ENCODE assay signal across 23 mouse cellular contexts in the genomic region with DNA sequence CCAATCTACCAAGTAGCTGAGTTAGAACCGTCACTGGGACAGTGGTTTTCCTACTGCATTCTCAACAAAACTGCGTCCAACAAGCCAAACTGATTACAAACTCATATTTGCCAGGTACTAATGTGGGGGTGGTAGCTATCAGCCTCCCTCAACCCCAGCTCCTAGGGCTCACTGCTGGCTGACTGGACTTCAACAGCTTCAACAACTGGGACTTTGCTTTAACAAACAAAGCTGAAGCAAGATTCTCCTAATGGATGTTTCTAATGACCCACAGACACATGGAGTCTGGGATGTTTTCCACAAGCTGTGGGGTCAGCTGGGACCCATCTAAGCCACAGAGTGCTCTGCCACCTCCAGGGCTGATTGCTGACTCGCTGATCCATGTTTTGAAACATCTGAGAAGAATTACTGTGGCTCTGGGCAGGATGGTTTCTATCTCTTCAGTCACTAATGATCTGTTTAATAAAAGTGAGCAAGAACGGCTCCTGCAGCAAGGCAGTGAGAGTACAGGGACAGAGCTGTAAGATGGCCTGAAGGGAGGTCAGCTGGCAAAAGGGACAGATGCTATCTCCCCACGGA. TPM values are rescaled to one million over a fixed set of nuclear protein-coding genes. Genes with fewer than 3 reads are reported as not detected.
A peak's percentile ranks its signal among the peaks of the same experiment; 100 is the strongest.
DNase-seq lines count a peak whose midpoint lies in the region; ATAC-seq and TF ChIP-seq lines count a peak whose summit lies in the region.
"Had no signal": no experiment of that assay in that cellular context is flagged by ENCODE, and none has a peak within 500 bp of the region (broad histone marks: within the 10 kb centered on the region; RNA-seq: fewer than 3 reads in every experiment).

No protein-coding gene starts in this region.

- no peak overlapping the region for H3K4me2 ChIP-seq in embryonic facial prominence, embryonic 13.5 days
- no peak overlapping the region for H3K4me2 ChIP-seq in lung, postnatal 0 days (replicated peaks; ENCODE audit: low read depth, low read length)
- no peak overlapping the region for H3K4me2 ChIP-seq in stomach, postnatal 0 days (replicated peaks; ENCODE audit: low read depth)
- H3K4me2 ChIP-seq in forebrain, embryonic 16.5 days (ENCODE audit: low read length): no peak overlapping the region
- H3K4me2 ChIP-seq: forebrain, embryonic 13.5 days; hindbrain, embryonic 14.5 days; limb, embryonic 13.5 days had no signal

- 79% methylated on average over 5 of the region's 5 CpGs for WGBS in lung, adult 2 months
- 48% methylated on average over 5 of the region's 5 CpGs for WGBS in embryonic facial prominence, embryonic 13.5 days
- 65% methylated on average over 5 of the region's 5 CpGs for WGBS in lung, postnatal 0 days
- 59% methylated on average over 5 of the region's 5 CpGs for WGBS in stomach, postnatal 0 days
- 84% methylated on average over 5 of the region's 5 CpGs for WGBS in forebrain, embryonic 16.5 days

- no peaks in the 10 kb centered on the region for H3K9me3 ChIP-seq in embryonic facial prominence, embryonic 13.5 days
- no peaks in the 10 kb centered on the region for H3K9me3 ChIP-seq in lung, postnatal 0 days (ENCODE audit: low read length)
- H3K9me3 ChIP-seq in stomach, postnatal 0 days (ENCODE audit: control insufficient read depth, low read length): no peaks in the 10 kb centered on the region
- H3K9me3 ChIP-seq in forebrain, embryonic 16.5 days (ENCODE audit: control insufficient read depth, low read length): no peaks in the 10 kb centered on the region
- H3K9me3 ChIP-seq: forebrain, embryonic 13.5 days; limb, embryonic 13.5 days had no signal

- peaks cover 2% of the 10 kb centered on the region; the same call in 1 of the 2 replicates for H3K4me1 ChIP-seq in lung, adult 2 months (ENCODE audit: control insufficient read depth, insufficient read depth, low read length)
- peaks cover 53% of the 10 kb centered on the region for H3K4me1 ChIP-seq in embryonic facial prominence, embryonic 13.5 days
- H3K4me1 ChIP-seq in lung, postnatal 0 days (ENCODE audit: insufficient read depth, low read depth, low read length): no peaks in the 10 kb centered on the region; the same call in 1 of the 2 replicates
- H3K4me1 ChIP-seq in stomach, postnatal 0 days (replicated peaks; ENCODE audit: control insufficient read depth, insufficient read depth): no peaks in the 10 kb centered on the region
- no peaks in the 10 kb centered on the region for H3K4me1 ChIP-seq in forebrain, embryonic 16.5 days (replicated peaks; ENCODE audit: control insufficient read depth, insufficient read depth, low read length)
- H3K4me1 ChIP-seq: forebrain, embryonic 13.5 days had no signal

- no peak for TF ChIP-seq POLR2A in lung, adult 2 months (IDR thresholded peaks at IDR 0.05; ENCODE audit: borderline replicate concordance, extremely low read depth, low read depth, low read length)

- TF ChIP-seq EP300 in lung, postnatal 0 days (IDR thresholded peaks at IDR 0.05): no peak; the same call in 1 of the 2 replicates
- no peak for TF ChIP-seq EP300 in stomach, postnatal 0 days (optimal IDR thresholded peaks at IDR 0.05)

- TF ChIP-seq CTCF in lung, adult 2 months (IDR thresholded peaks at IDR 0.05; ENCODE audit: insufficient read depth, low read length): no peak
- 0 out of 2 replicates have a peak, but pooled peaks have one; percentile 11 for TF ChIP-seq CTCF in lung, postnatal 0 days (IDR thresholded peaks at IDR 0.05)
- TF ChIP-seq CTCF in stomach, postnatal 0 days (IDR thresholded peaks at IDR 0.05; ENCODE audit: low read depth): peak; percentile 29; the same call in 1 of the 2 replicates

- H3K9ac ChIP-seq in embryonic facial prominence, embryonic 13.5 days: 0 out of 2 replicates have a peak overlapping the region, but pooled peaks have one; percentile 21
- no peak overlapping the region for H3K9ac ChIP-seq in lung, postnatal 0 days (replicated peaks; ENCODE audit: low read depth)
- no peak overlapping the region for H3K9ac ChIP-seq in stomach, postnatal 0 days (ENCODE audit: low read length)
- no peak overlapping the region for H3K9ac ChIP-seq in forebrain, embryonic 16.5 days (replicated peaks; ENCODE audit: low read depth, low read length)
- H3K9ac ChIP-seq: forebrain, embryonic 13.5 days; hindbrain, embryonic 14.5 days; limb, embryonic 13.5 days had no signal

- peak overlapping the region; percentile 44 for H3K27ac ChIP-seq in embryonic facial prominence, embryonic 13.5 days
- no peak overlapping the region for H3K27ac ChIP-seq in lung, postnatal 0 days (ENCODE audit: low read length)
- H3K27ac ChIP-seq in stomach, postnatal 0 days (replicated peaks): peak overlapping the region; percentile 18; the same call in 1 of the 2 replicates
- H3K27ac ChIP-seq in forebrain, embryonic 16.5 days (ENCODE audit: low read length): no peak overlapping the region
- H3K27ac ChIP-seq: forebrain, embryonic 13.5 days; hindbrain, embryonic 14.5 days; limb, embryonic 13.5 days had no signal

- DNase-seq in lung, adult 18-20 months: peak; percentile 12 to 29
- no peak for DNase-seq in lung, adult 2 months
- peak; percentile 85 for DNase-seq in lung, postnatal 0 days (ENCODE audit: low spot score)
- DNase-seq in stomach, postnatal 0 days (ENCODE audit: low spot score): no peak
- no peak for DNase-seq in adrenal gland, adult 2 months
- DNase-seq: cerebellum, postnatal 14 days; kidney, adult 8-10 months; layer of hippocampus, postnatal 36 days; right cerebral cortex, postnatal 4 days; thymus, postnatal 14 days had no signal

- H3K4me3 ChIP-seq in lung, adult 2 months (replicated peaks; ENCODE audit: extremely low read depth, low read depth, low read length): no peak overlapping the region
- H3K4me3 ChIP-seq in embryonic facial prominence, embryonic 13.5 days: no peak overlapping the region
- H3K4me3 ChIP-seq in lung, postnatal 0 days (ENCODE audit: low read depth, low read length): no peak overlapping the region
- H3K4me3 ChIP-seq in stomach, postnatal 0 days (ENCODE audit: low read depth, low read length): no peak overlapping the region
- no peak overlapping the region for H3K4me3 ChIP-seq in forebrain, embryonic 16.5 days (replicated peaks; ENCODE audit: low read length)
- H3K4me3 ChIP-seq: forebrain, embryonic 13.5 days; limb, embryonic 13.5 days had no signal

- H3K27me3 ChIP-seq in embryonic facial prominence, embryonic 13.5 days: no peaks in the 10 kb centered on the region
- H3K27me3 ChIP-seq in lung, postnatal 0 days (replicated peaks; ENCODE audit: insufficient read depth, low read length): no peaks in the 10 kb centered on the region
- H3K27me3 ChIP-seq in stomach, postnatal 0 days (ENCODE audit: control insufficient read depth, insufficient read depth, low read length): no peaks in the 10 kb centered on the region
- no peaks in the 10 kb centered on the region for H3K27me3 ChIP-seq in forebrain, embryonic 16.5 days (replicated peaks; ENCODE audit: control insufficient read depth, insufficient read depth, low read length)
- H3K27me3 ChIP-seq: forebrain, embryonic 13.5 days; limb, embryonic 13.5 days had no signal

- H3K36me3 ChIP-seq in embryonic facial prominence, embryonic 13.5 days: peaks cover 79% of the 10 kb centered on the region
- H3K36me3 ChIP-seq in lung, postnatal 0 days (ENCODE audit: insufficient read depth, low read length): no peaks in the 10 kb centered on the region; the same call in 1 of the 2 replicates
- H3K36me3 ChIP-seq in stomach, postnatal 0 days (ENCODE audit: control insufficient read depth, insufficient read depth, low read length): peaks cover 4% of the 10 kb centered on the region
- peaks cover 17% of the 10 kb centered on the region for H3K36me3 ChIP-seq in forebrain, embryonic 16.5 days (ENCODE audit: control insufficient read depth, insufficient read depth)

- ATAC-seq in embryonic facial prominence, embryonic 13.5 days (ENCODE audit: insufficient number of reproducible peaks, insufficient read depth, low FRiP score, low TSS enrichment, low read depth): no peak
- ATAC-seq in lung, postnatal 0 days: peak; percentile 84
- ATAC-seq in stomach, postnatal 0 days (ENCODE audit: low FRiP score, low TSS enrichment): no peak
- no peak for ATAC-seq in forebrain, embryonic 16.5 days
- ATAC-seq: CD4-positive, CD25-positive, alpha-beta regulatory T cell, adult 4 months; forebrain, embryonic 13.5 days; midbrain, embryonic 16.5 days had no signal

RNA-seq across cellular contexts. Expression of a gene that starts 26.7 kb away (rescaled TPM):
- polyA plus RNA-seq in lung, adult 2 months (2012; rRNA removed): 5.0 and 5.5 TPM in 2 replicates
- 14.9 and 15.4 TPM in 2 replicates for polyA plus RNA-seq in embryonic facial prominence, embryonic 13.5 days (2015; fragmentation: Nextera tagmentation; extraction: Ambion mirVana)
- polyA plus RNA-seq in lung, postnatal 0 days (2015; fragmentation: Nextera tagmentation; extraction: Ambion mirVana): 5.5 and 5.7 TPM in 2 replicates
- polyA plus RNA-seq in stomach, postnatal 0 days (2015; fragmentation: Nextera tagmentation; extraction: Ambion mirVana): 5.4 and 5.5 TPM in 2 replicates
- 1 to 10 TPM; 8.4 to 9.4 TPM for total RNA-seq in adrenal gland, adult 2 months (2021)
- polyA plus RNA-seq in adrenal gland, adult 2 months (2012; rRNA removed): 4.9 and 6.2 TPM in 2 replicates
- polyA plus RNA-seq in forebrain, embryonic 16.5 days (2015; fragmentation: Nextera tagmentation; extraction: Ambion mirVana): 11.8 and 14.1 TPM in 2 replicates

RNA-seq across cellular contexts. Expression of a gene that starts 27.9 kb away (rescaled TPM):
- polyA plus RNA-seq in lung, adult 2 months (2012; rRNA removed): 36.8 and 49.7 TPM in 2 replicates
- polyA plus RNA-seq in embryonic facial prominence, embryonic 13.5 days (2015; fragmentation: Nextera tagmentation; extraction: Ambion mirVana): 137 and 140 TPM in 2 replicates
- 54.0 and 56.7 TPM in 2 replicates for polyA plus RNA-seq in lung, postnatal 0 days (2015; fragmentation: Nextera tagmentation; extraction: Ambion mirVana)
- 50.6 and 51.9 TPM in 2 replicates for polyA plus RNA-seq in stomach, postnatal 0 days (2015; fragmentation: Nextera tagmentation; extraction: Ambion mirVana)
- 100 to 1,000 TPM in 1 of 2 experiments, 10 to 100 TPM in 1; 92.1 to 102 TPM for total RNA-seq in adrenal gland, adult 2 months (2021)
- 59.5 and 67.0 TPM in 2 replicates for polyA plus RNA-seq in adrenal gland, adult 2 months (2012; rRNA removed)
- polyA plus RNA-seq in forebrain, embryonic 16.5 days (2015; fragmentation: Nextera tagmentation; extraction: Ambion mirVana): 418 and 445 TPM in 2 replicates

RNA-seq across cellular contexts. Expression of a gene that starts 47.6 kb away (rescaled TPM):
- polyA plus RNA-seq in lung, adult 2 months (2012; rRNA removed): not detected in 2 replicates
- polyA plus RNA-seq in embryonic facial prominence, embryonic 13.5 days (2015; fragmentation: Nextera tagmentation; extraction: Ambion mirVana): not detected in 2 replicates
- not detected in 2 replicates for polyA plus RNA-seq in lung, postnatal 0 days (2015; fragmentation: Nextera tagmentation; extraction: Ambion mirVana)
- 0.07 TPM in 1 of 2 replicates, not detected in the other for polyA plus RNA-seq in stomach, postnatal 0 days (2015; fragmentation: Nextera tagmentation; extraction: Ambion mirVana)
- total RNA-seq in adrenal gland, adult 2 months (2021): not detected
- not detected in 2 replicates for polyA plus RNA-seq in adrenal gland, adult 2 months (2012; rRNA removed)
- not detected in 2 replicates for polyA plus RNA-seq in forebrain, embryonic 16.5 days (2015; fragmentation: Nextera tagmentation; extraction: Ambion mirVana)
- total RNA-seq: granulocyte monocyte progenitor cell, adult 5-6 weeks; layer of hippocampus, postnatal 36 days; megakaryocyte, adult 5-6 weeks; MEL had no signal
- polyA plus RNA-seq: CD4-positive, CD25-positive, alpha-beta regulatory T cell, adult 4 months; forebrain, embryonic 13.5 days; heart, postnatal 0 days; hindbrain, embryonic 14.5 days; large intestine, adult 2 months; midbrain, embryonic 16.5 days; neural tube, embryonic 11.5 days had no signal

RNA-seq across cellular contexts. Expression of a gene that starts 49.2 kb away (rescaled TPM):
- polyA plus RNA-seq in lung, adult 2 months (2012; rRNA removed): 0.45 and 0.97 TPM in 2 replicates
- 10.5 and 11.3 TPM in 2 replicates for polyA plus RNA-seq in embryonic facial prominence, embryonic 13.5 days (2015; fragmentation: Nextera tagmentation; extraction: Ambion mirVana)
- 7.3 and 7.4 TPM in 2 replicates for polyA plus RNA-seq in lung, postnatal 0 days (2015; fragmentation: Nextera tagmentation; extraction: Ambion mirVana)
- polyA plus RNA-seq in stomach, postnatal 0 days (2015; fragmentation: Nextera tagmentation; extraction: Ambion mirVana): 3.4 and 3.8 TPM in 2 replicates
- total RNA-seq in adrenal gland, adult 2 months (2021): 1 to 10 TPM; 2.7 to 5.5 TPM
- polyA plus RNA-seq in adrenal gland, adult 2 months (2012; rRNA removed): 0.12 and 0.13 TPM in 2 replicates
- 15.3 and 17.6 TPM in 2 replicates for polyA plus RNA-seq in forebrain, embryonic 16.5 days (2015; fragmentation: Nextera tagmentation; extraction: Ambion mirVana)

Comparison
In these comparisons a context has a peak if more than half of its experiments do, and no peak if none do; other contexts are left out.
1. DNase-seq: peak in lung, adult 18-20 months (2 of 2) and lung, postnatal 0 days (single experiment); none in lung, adult 2 months (single experiment), stomach, postnatal 0 days (single experiment) and adrenal gland, adult 2 months (single experiment).
2. H3K27ac ChIP-seq: peak in embryonic facial prominence, embryonic 13.5 days (single experiment) and stomach, postnatal 0 days (single experiment); none in lung, postnatal 0 days (single experiment) and forebrain, embryonic 16.5 days (single experiment).